Mouse (Mus musculus): ENCODE measurements around the gene Plxdc1.

DNA sequence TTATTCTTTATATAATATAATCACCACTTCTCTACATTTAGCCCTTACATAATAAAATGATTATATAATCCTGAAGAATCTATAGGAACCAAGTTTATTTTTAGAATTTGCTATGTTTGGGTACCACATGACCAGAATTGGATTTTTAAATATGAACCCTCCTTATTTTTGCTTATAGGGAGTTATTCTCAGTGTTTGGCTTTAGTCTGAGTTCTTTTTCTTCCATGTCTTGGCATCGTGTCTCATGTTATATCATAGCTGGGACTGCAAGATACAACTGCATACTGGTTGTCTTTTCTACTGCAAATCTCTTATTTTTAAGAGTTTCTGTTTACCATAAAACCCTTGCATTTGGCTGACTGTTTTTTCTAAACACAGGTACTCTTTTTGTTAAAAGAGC lies 111.8 kb downstream of the Plxdc1 start:
- no peak for TF ChIP-seq CTCF (IDR thresholded peaks at IDR 0.05; ENCODE audit: low read depth, low read length)
- TF ChIP-seq POLR2A (IDR thresholded peaks at IDR 0.05; ENCODE audit: insufficient read depth, low read length): no peak
